Mouse (Mus musculus): ENCODE measurements at regions not wholly inside any gene's neighbourhood (a gene's known extent, or its start where the extent isn't known, plus 50 kb on each side); places are given as distances from the start of the nearest gene placed in this dataset.

DNA sequence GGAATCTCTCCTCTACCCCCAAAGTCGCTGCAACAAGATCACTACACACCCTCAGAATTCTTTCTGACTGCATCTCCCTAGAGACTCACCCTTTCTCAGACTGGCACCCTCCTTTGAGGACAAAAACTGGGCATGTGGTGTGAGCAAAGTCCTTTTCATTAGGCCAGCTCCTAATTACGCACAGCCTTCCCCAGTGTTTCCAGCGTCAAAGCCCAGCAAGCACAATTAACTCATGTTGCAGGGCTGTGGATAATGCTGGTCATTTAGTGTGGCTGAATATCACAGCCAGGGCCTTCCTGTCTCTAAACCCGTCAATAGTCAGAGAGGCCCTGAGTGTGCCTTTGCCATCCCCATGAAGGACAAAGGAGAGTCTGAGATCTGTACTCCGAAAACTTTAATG lies 114.2 kb upstream of the Arhgap5 start:
- Histone ChIP-seq H3K9ac (replicated peaks) (no peak overlapping the region), H3K36me3 (no peaks in the 10 kb centered on the region), H3K4me3 (replicated peaks) (no peak overlapping the region), H3K27me3 (no peaks in the 10 kb centered on the region), H3K9me3 (no peaks in the 10 kb centered on the region), H3K4me1 (replicated peaks) (peaks cover 21% of the 10 kb centered on the region), H3K4me2 (replicated peaks) (no peak overlapping the region), H3K27ac (peak overlapping the region; percentile 12; the same call in 1 of the 2 replicates)
- WGBS: 47% methylated on average over 5 of the region's 5 CpGs
- peak; percentile 25; the same call in 1 of the 2 replicates for ATAC-seq

DNA sequence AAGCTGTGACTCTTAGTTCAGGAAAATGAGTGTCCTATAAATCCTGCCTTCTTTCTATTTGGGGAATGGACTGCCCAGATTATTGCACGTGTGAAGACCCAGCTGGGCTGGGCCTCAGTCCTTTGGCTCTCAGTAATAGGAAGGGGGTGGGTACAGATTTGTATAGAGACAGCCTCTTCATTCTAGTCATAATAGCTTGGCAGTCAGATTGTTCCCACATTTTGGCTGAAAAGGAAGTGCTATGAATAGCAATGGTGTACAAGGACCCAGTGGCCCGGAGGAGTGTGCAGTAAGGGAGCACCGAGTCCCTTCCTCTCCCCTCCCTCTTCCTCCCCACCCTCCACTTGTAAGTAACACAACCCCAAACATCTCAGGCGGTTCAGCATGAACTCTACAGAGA lies 113.5 kb upstream of the Arhgap5 start:
- WGBS: 50% methylated on average over 4 of the region's 4 CpGs
- no peak; the same call in 1 of the 2 replicates for ATAC-seq

DNA sequence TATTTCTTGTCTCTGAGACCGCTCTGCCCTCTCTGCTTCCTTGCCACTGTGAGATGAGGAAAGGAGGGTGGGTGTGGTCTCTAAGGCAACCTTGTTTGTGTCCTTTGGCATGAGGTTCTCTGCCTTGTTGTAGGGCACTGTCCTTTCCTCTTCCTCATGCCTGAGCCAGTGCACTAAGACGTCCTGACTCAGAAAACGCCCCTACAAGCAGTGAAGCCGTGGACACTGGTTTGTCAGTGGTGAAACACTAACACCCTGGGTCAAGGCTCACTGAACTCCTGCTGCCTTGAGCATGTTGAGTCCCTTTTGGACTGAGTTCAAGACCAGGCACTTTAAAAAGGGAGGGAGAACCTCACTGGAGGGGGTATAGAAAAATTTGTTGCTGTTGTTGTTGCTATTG lies 111.1 kb upstream of the Arhgap5 start:
- Histone ChIP-seq H3K27me3 (no peaks in the 10 kb centered on the region), H3K4me2 (replicated peaks) (no peak overlapping the region), H3K4me3 (replicated peaks) (no peak overlapping the region), H3K36me3 (no peaks in the 10 kb centered on the region), H3K9me3 (no peaks in the 10 kb centered on the region), H3K4me1 (replicated peaks) (peaks cover 40% of the 10 kb centered on the region), H3K27ac (no peak overlapping the region), H3K9ac (replicated peaks) (no peak overlapping the region)
- 63% methylated on average over 4 of the region's 4 CpGs for WGBS
- ATAC-seq: no peak

More for the DNA sequence above, 113.5 kb upstream of the Arhgap5 start:
- H3K36me3 ChIP-seq: no peaks in the 10 kb centered on the region
- peaks cover 28% of the 10 kb centered on the region for H3K4me1 ChIP-seq (replicated peaks)
- no peaks in the 10 kb centered on the region for H3K9me3 ChIP-seq
- H3K27me3 ChIP-seq: no peaks in the 10 kb centered on the region
- H3K27ac ChIP-seq: no peak overlapping the region
- H3K9ac ChIP-seq (replicated peaks): no peak overlapping the region
- H3K4me3 ChIP-seq (replicated peaks): no peak overlapping the region
- no peak overlapping the region for H3K4me2 ChIP-seq (replicated peaks)

- peaks cover 45% of the 10 kb centered on the region for H3K4me1 ChIP-seq (replicated peaks)
These were observed 109.6 kb upstream of the Arhgap5 start for GRCm38 (mm10) chr12:52393981-52394718.

DNA sequence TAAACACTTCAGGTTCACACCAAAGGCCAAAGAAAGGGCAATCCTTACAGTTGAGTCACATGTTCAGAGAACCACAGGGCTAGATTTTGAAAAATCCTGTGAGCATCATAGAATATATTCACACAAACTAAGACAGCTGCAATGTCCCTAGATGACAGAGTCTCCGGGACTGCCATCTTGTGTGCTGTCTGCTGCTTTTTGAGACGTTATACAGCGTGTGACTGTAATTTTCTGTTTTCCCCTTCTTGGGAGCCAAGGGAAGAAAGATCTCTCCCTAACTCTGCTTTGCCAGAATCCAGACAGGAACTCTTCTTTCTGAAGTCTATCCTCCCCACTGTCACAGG lies 109.1 kb upstream of the Arhgap5 start:
- no peak overlapping the region for H3K4me2 ChIP-seq (replicated peaks)
- no peak for ATAC-seq
- H3K4me3 ChIP-seq (replicated peaks): no peak overlapping the region
- H3K9ac ChIP-seq (replicated peaks): 0 out of 2 replicates have a peak overlapping the region, but pooled peaks have one; percentile 32
- no peak overlapping the region for H3K27ac ChIP-seq
- WGBS: 80% methylated on average over 3 of the region's 3 CpGs
- no peaks in the 10 kb centered on the region for H3K9me3 ChIP-seq
- H3K4me1 ChIP-seq (replicated peaks): peaks cover 41% of the 10 kb centered on the region
- H3K27me3 ChIP-seq: no peaks in the 10 kb centered on the region
- no peaks in the 10 kb centered on the region for H3K36me3 ChIP-seq

More at GRCm38 (mm10) chr12:52393981-52394718, 109.6 kb upstream of the Arhgap5 start:
- H3K27ac ChIP-seq: no peak overlapping the region
- ATAC-seq: peak; percentile 76
- no peaks in the 10 kb centered on the region for H3K27me3 ChIP-seq
- H3K4me2 ChIP-seq (replicated peaks): no peak overlapping the region
- 54% methylated on average over 15 of the region's 15 CpGs for WGBS
- H3K36me3 ChIP-seq: no peaks in the 10 kb centered on the region
- H3K9ac ChIP-seq (replicated peaks): no peak overlapping the region
- no peaks in the 10 kb centered on the region for H3K9me3 ChIP-seq
- no peak overlapping the region for H3K4me3 ChIP-seq (replicated peaks)

- WGBS: 37% methylated on average over 4 of the region's 4 CpGs
- H3K4me2 ChIP-seq (replicated peaks): no peak overlapping the region
- 0 out of 2 replicates have a peak overlapping the region, but pooled peaks have one; percentile 32 for H3K9ac ChIP-seq (replicated peaks)
- H3K27me3 ChIP-seq: no peaks in the 10 kb centered on the region
- no peaks in the 10 kb centered on the region for H3K36me3 ChIP-seq
- H3K4me1 ChIP-seq (replicated peaks): peaks cover 37% of the 10 kb centered on the region
- ATAC-seq: no peak
- H3K4me3 ChIP-seq (replicated peaks): no peak overlapping the region
- H3K9me3 ChIP-seq: no peaks in the 10 kb centered on the region
- no peak overlapping the region for H3K27ac ChIP-seq
These were observed 108.7 kb upstream of the Arhgap5 start for GRCm38 (mm10) chr12:52395111-52395510.

DNA sequence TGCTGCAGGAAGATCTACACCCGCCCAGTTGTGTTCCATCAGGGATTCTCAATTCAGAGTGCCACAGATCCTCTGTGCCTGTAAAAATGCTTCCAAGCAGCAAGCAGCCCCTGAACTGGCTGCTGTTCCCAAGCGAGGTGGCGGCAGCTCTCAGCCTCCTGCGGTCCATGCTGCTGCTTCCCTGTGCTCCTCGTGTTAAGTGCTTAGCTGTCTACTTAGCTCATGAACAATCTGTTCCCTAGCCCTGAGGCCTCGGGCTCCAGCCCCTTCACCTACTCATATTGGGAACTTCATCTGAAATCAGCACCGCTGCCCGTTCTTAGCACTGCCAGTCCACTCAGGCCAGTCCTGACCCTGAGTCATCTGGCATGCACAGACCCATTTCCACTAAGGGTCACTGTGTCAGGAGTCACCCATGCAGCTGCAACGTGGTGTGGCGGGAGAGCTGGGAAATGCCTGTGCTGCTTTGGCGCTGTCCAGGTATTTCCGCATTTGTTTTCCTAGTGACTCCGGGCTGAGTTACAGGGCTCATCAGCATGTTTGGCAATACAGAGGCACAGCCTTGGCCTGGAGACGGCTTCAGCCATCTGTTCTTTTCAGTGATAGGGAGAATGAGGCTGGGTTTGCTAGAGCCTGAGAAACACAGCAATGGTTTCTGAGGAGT lies 107.5 kb upstream of the Arhgap5 start:
- peak overlapping the region; percentile 9; the same call in 1 of the 2 replicates for H3K27ac ChIP-seq
- no peak overlapping the region; the same call in 1 of the 2 replicates for H3K9ac ChIP-seq (replicated peaks)
- no peaks in the 10 kb centered on the region for H3K9me3 ChIP-seq
- no peak overlapping the region for H3K4me3 ChIP-seq (replicated peaks)
- WGBS: 52% methylated on average over 14 of the region's 14 CpGs
- ATAC-seq: no peak
- H3K36me3 ChIP-seq: no peaks in the 10 kb centered on the region
- no peaks in the 10 kb centered on the region for H3K27me3 ChIP-seq
- peaks cover 34% of the 10 kb centered on the region for H3K4me1 ChIP-seq (replicated peaks)
- no peak overlapping the region for H3K4me2 ChIP-seq (replicated peaks)

DNA sequence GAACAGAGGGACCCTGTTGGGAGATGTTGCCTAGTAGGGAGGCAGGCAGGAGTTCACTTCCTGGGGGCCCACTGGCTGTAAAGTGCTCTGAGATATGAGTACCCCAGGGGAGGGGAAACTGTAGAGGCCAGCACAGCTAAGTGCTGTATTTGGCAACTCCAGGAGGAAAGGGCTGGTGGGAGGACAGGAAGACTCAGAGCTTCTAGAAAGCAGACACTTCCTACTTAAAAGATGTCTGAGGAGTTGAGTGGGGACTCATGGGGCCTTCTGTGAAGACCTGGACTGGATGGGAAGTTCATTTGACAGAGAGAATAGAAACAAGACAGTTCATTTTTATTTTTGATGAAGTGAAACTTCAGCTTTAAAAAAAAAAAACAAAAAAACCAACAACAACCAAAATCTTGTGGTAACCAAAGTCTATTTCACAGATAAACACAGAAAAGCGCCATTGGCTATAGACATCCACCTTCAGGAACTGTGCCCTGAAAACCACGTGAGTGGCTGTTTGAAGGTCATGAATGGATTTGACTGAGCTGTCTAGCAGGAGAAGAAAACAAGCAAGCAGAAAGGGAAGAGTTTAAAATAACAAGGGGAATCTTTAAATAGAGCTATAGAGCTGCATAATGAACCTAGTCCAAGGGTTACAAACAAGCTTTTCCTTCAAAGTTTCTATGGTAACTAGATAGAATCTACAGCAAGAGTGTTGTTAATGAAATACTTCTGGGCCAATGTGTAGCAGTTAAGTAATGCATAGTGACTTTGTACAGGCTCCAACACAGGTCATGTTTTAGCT lies 105.9 kb upstream of the Arhgap5 start:
- no peaks in the 10 kb centered on the region for H3K36me3 ChIP-seq
- H3K4me2 ChIP-seq (replicated peaks): no peak overlapping the region
- H3K27ac ChIP-seq: no peak overlapping the region
- peaks cover 34% of the 10 kb centered on the region for H3K4me1 ChIP-seq (replicated peaks)
- no peaks in the 10 kb centered on the region for H3K27me3 ChIP-seq
- 55% methylated on average over 2 of the region's 2 CpGs for WGBS
- H3K9me3 ChIP-seq: no peaks in the 10 kb centered on the region
- ATAC-seq: no peak
- H3K9ac ChIP-seq (replicated peaks): no peak overlapping the region
- no peak overlapping the region for H3K4me3 ChIP-seq (replicated peaks)

GRCm38 (mm10) chr12:52398511-52398975 lies 105.2 kb upstream of the Arhgap5 start:
- ATAC-seq: no peak
- Histone ChIP-seq H3K9ac (replicated peaks) (no peak overlapping the region), H3K4me2 (replicated peaks) (no peak overlapping the region), H3K9me3 (no peaks in the 10 kb centered on the region), H3K27me3 (no peaks in the 10 kb centered on the region), H3K4me3 (replicated peaks) (no peak overlapping the region), H3K27ac (no peak overlapping the region), H3K4me1 (replicated peaks) (peaks cover 32% of the 10 kb centered on the region), H3K36me3 (no peaks in the 10 kb centered on the region)
- 86% methylated on average over 6 of the region's 6 CpGs for WGBS

- Histone ChIP-seq H3K36me3 (no peaks in the 10 kb centered on the region), H3K27me3 (no peaks in the 10 kb centered on the region), H3K4me2 (replicated peaks) (no peak overlapping the region), H3K9me3 (no peaks in the 10 kb centered on the region), H3K27ac (no peak overlapping the region), H3K4me3 (replicated peaks) (no peak overlapping the region), H3K9ac (replicated peaks) (no peak overlapping the region), H3K4me1 (replicated peaks) (peaks cover 18% of the 10 kb centered on the region)
- ATAC-seq: no peak
- 85% methylated on average over 3 of the region's 3 CpGs for WGBS
These were observed 103.7 kb upstream of the Arhgap5 start for GRCm38 (mm10) chr12:52400099-52400498.

DNA sequence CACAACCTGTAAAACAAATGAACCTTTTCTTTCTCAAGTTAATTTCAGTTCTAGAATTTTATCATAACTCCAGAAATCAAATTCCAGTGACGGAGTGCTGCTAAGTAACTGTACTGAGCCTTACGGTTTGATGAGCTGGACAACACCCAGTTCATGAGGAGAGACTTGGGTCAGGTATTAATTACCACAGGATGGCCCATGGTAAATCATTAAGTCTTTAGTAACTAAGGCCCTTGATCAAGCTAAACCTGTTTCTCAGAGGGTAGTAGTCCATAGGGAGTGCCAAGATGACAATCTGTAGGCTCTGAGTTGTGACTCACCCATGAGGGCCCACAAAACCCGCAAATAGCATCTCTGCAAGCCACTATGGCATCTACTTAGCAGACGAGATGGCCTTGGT lies 101.1 kb upstream of the Arhgap5 start:
- Histone ChIP-seq H3K4me3 (replicated peaks) (no peak overlapping the region), H3K27me3 (no peaks in the 10 kb centered on the region), H3K9me3 (no peaks in the 10 kb centered on the region), H3K36me3 (no peaks in the 10 kb centered on the region), H3K9ac (replicated peaks) (no peak overlapping the region), H3K27ac (no peak overlapping the region), H3K4me2 (replicated peaks) (no peak overlapping the region), H3K4me1 (replicated peaks) (peaks cover 4% of the 10 kb centered on the region; the same call in 1 of the 2 replicates)
- WGBS: 94% methylated on average over 4 of the region's 4 CpGs
- ATAC-seq: no peak

GRCm38 (mm10) chr12:52406386-52406785 lies 97.4 kb upstream of the Arhgap5 start:
- H3K9me3 ChIP-seq: no peaks in the 10 kb centered on the region
- H3K9ac ChIP-seq (replicated peaks): no peak overlapping the region
- WGBS: 80% methylated on average over 6 of the region's 6 CpGs
- H3K4me1 ChIP-seq (replicated peaks): no peaks in the 10 kb centered on the region
- no peak overlapping the region for H3K4me2 ChIP-seq (replicated peaks)
- no peaks in the 10 kb centered on the region for H3K36me3 ChIP-seq
- H3K27me3 ChIP-seq: no peaks in the 10 kb centered on the region
- H3K4me3 ChIP-seq (replicated peaks): no peak overlapping the region
- ATAC-seq: no peak
- H3K27ac ChIP-seq: no peak overlapping the region
